Mouse (Mus musculus) embryonic fibroblast, embryonic 13.5 days (primary cell): ENCODE results near the gene Runx1.

Experiments
- CTCF ChIP-seq: IDR thresholded peaks from 2 replicates; pipeline ENCODE4 v1.5.1; 2011; ENCODE audit warnings: mild to moderate bottlenecking, control low read depth, low read length, moderate library complexity, borderline replicate concordance; ENCODE audit not compliant: insufficient read depth
- POLR2A ChIP-seq: IDR thresholded peaks from 2 replicates; pipeline ENCODE4 v1.6.1; 2011; ENCODE audit warnings: low read depth, mild to moderate bottlenecking, control low read depth, low read length, moderate library complexity

DNA sequence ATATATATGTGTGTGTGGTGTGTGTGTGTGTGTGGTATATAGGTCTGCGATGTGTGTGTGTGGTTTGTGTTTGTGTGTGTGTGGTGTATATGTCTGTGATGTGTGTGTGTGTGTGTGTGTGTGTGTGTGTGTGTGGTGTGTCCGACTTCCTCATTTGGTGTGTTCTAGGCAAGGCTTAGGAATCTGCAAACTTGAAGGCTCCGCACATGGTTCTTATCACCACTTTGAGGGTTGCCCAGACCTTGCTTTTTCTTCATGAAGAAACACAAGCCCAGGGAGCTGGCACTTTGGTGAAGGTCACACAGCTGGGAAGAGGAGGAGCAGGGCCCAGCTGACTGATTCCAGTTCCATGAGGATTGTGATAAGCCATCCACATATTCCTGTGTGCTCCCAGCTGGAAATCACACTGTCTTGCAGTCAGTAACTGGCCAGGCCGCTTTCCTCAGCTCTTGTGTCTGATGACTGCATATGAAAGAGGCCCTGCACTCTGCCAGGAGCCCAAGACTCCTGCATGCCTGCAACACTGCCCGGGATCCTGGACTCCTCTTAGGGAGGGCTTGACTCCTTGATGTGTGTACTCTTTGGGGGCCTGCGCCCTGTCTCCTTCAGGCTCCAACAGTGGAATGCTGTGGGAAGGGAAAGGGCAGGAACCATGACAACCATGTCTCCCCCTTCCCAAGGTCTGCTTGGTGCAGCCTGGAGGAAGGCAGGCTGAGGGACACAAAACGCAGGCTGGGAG is 246.9 kb downstream of the Runx1 start:
- TF ChIP-seq POLR2A (no peak), CTCF (no peak)
